Mouse (Mus musculus) urinary bladder, postnatal 14 days (tissue): ENCODE results near the gene Gm10226.
"Not testable (repeated sequence)": the region's sequence is repeated elsewhere in the genome, so short reads cannot be mapped to it uniquely, and the experiment has no call there.

Experiments used
- DNase-seq: peaks from one replicate; pipeline ENCODE4 v3.0.0; 2021; ENCODE audit warnings: low spot score

The Gm10226 gene

DNA sequence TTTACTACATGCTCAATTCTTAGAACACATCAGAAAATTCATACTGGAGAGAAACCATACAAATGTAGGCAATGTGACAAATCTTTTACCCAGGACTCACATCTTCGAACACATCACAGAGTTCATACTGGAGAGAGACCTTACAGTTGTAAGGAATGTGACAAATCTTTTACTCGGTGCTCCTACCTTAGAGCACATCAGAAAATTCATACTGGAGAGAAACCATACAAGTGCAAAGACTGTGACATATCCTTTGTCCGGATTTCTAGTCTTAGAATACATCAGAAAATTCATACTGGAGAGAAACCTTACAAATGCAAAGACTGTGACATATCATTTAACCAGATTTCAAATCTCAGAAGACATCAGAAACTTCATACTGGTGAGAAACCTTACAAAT is at the start of gene Gm10226:
Gene Gm10226, plus strand, starts transcription at position 301 of the 400 bp plus-strand sequence.
- DNase-seq = no peak

DNA sequence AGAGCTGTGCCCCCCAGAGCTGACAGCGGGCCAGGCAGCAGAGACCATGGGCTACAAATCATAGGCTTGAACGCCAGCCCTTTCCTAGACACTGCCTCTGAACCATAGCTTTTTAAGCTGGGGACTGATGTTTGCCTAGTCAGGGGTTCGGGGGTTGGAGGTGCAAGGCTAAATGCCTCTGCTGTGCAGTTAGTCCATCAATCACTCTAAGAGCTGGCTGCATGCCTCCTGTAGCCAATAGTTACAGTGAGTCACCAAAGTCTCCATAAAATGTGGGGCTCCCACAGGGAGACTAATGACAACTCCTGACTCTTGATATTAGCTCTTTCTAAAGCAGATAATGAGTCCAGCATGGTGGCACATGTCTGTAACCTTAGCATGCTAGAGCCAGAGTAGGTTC is 42.9 kb upstream of the Gm10226 start:
- DNase-seq = no peak

DNA sequence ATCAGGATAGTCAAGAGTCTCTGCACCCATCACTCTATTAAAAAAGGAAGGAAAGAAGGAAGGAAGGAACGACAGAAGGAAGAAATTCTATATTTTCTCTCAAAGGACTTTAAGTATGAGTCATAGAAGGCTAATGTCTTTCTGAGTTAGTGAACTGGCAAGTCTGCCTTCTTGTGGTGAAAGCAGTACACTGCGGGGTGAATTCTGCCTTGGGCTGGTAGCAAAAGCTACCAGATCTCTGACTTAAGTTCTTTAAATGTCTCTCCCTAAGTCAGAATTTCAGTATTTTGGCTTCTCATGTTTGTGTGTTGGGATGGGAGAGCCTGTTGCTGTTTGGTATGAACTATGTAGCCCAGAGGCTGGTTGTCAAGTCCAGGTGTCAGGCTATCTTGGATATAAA is 41.7 kb upstream of the Gm10226 start:
- DNase-seq = peak; percentile 16

DNA sequence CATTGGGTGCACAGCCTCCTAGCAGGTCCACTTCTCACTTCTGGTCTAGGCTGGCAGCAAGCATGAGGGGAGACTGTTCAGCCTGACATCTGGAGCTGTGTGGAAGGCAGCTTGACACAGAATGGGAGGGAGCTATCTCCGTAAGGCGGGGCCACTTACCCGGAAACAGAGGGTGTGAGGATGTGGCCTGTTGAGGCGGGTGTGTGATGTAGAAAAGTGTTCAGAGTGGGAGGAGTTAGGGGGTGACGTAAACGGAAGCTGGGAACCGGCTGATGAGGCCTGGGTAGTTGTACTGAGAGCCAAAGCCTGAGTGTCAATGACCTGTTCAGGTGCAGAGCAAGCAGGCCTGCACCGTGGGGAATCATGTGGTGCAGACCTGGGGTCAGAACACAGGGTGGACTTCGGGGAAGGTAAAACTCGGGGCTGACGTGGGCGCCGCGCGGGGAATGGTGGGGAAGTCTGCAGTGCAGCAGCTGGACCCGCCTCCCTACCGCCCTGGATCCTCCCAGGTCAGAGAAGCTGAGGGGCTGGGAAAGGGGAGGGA is 41.2 kb upstream of the Gm10226 start, which contains the start of gene Zfp983:
Gene Zfp983, plus strand, starts transcription at position 261 of the 544 bp plus-strand sequence.
- DNase-seq = peak; percentile 77

DNA sequence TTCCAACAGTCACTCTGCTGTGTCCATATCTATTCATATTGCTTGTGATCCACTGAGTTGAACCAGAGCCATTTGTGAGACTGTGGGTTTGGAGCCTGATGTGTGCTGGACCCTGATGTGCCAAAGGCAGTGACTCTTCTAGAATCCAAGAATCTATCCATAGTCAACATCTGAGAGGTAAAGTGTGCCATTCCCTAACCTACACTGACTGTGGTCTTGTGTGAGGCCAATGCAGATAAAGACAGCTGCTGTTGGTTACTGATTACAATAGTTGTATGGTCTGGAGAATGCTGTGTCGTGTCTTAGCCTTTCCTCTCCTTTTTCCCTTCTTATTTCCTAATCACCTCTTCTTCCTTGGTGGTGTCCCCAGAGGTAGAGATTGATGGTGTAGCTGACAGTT is 12.8 kb upstream of the Gm10226 start:
- not testable (repeated sequence) for DNase-seq

DNA sequence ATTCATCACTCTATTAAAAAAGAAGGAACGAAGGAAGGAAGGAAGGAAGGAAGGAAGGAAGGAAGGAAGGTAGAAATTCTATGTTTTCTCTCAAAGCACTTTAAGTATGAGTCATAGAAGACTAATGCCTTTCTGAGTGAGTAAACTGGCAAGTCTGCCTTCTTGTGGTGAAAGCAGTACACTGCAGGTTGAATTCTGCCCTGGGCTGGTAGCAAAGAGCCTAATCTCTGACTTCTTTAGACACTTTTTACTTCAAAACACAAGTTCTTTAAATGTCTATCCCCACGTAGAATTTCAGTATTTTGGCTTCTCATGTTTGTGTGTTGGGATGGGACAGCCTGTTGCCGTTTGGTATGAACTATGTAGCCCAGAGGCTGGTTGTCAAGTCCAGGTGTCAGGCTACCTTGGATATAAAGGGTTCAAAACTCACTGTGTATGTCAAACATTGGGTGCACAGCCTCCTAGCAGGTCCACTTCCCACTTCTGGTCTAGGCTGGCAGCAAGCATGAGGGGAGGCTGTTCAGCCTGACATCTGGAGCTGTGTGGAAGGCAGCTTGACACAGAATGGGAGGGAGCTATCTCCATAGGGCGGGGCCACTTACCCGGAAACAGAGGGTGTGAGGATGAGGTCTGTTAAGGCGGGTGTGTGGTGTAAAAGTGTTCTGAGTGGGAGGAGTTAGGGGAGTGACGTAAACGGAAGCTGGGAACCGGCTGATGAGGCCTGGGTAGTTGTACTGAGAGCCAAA is 12.2 kb upstream of the Gm10226 start:
- DNase-seq = peak; percentile 84

DNA sequence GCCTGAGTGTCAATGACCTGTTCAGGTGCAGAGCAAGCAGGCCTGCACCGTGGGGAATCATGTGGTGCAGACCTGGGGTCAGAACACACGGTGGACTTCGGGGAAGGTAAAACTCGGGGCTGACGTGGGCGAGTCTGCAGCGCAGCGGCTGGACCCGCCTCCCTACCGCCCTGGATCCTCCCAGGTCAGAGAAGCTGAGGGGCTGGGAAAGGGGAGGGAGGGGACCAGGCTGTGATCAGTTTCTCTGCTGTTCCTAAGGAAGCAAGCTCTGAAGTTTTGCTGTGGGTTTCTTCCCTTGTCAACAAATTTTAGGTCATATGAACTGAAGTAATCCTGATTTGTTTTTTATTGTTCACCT is 11.7 kb upstream of the Gm10226 start:
- DNase-seq = not testable (repeated sequence)

DNA sequence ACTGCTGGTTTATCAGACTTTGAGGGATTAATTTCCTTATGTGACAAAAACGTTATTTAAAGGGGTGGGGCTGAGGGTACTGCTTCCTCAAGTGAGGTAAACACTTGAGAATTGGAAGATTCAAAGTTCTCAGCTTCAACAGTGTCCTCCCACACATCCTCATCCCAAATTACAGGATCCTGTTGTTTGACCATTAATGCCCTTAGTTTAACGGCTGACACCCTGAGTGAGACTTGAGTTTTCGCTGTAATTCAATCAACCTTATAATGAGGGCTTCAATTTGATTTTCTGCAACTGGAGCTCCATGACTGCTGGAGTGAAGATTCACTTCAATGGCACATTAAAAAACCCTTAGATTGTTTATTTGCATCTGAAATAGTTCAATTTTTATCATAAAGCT is 1.7 kb downstream of the Gm10226 start:
- no peak for DNase-seq

DNA sequence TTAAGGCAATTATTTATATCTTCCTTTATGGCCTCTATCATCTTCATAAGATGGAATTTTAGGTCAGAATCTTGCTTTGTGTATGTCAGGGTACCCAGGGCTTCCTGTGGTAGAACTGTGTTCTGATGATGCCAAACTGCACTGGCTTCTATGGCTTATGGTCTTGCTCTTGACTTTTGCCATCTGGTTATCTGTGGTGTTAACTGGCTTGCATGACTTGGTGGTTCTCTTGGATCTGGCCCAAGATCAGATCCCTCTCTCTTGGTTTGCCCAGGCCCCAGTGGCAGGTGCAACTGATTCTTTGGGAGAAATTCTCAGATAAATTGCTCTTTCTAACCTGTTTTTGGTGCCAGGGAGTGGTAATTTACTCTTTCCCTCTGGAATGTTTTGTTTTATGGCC is 4.4 kb downstream of the Gm10226 start:
- DNase-seq = no peak

DNA sequence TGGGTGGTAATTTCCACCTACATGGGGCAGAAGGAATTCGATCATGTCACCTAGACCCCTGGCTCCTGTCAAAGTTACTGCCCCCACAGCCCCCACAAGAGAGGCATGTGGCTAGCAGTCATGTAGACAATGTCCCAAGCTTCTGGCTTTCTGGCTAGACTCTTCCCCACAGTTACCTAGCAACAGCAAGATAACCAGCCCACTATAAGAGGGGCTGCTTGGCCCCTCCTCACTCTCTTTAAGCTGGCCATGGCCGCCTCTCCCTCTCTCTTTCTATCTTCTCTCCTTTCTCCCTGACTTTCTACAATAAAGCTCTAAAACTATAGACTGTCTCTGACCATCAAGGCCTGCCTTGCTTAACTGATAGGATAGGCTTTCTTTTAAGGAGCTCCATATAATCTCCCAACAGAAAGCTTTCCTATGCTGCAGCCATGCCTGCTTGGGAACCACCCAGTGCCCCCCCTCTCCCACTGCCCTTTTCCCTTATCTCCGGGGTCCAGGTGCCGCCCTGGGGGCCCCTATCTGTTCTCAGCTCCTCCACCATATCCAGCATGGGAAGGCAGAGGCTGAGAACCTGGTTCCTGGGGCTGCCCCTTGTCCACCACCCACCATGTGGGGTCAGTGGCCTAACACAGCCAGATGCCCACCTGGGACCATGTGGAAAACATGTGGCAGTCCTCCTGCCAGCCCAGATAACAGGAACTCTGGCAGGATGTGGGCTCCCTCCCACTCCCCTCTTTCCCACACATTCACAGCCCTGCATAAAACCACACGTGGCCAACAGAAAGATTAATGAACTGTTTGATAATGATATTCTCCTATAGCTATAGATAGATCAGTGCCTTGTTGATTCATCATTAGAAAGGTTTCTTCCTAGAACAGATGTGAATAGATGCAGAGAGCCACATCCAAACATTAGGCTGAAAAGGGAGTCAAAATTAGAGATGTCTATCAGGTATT is 10.9 kb downstream of the Gm10226 start:
- no peak for DNase-seq

DNA sequence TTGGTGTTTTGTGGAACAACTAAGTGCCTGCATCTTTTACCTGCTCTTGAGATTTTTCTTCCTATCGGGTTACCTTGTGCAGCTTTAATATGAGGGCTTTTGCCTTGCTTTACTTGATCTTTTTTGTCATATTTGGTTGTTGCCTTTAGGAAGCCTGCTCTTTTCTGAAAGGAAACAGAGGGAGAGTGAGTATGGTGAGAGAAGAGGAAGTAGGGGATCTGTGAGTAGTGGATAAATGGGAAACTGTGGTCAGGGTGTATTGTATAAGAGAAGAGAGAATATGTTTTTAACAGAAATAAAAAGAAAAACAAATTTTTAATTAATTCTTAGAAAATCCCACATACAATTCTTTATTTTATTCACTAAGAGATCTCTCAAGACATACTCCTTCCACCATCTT is 11.8 kb downstream of the Gm10226 start:
- DNase-seq = no peak

DNA sequence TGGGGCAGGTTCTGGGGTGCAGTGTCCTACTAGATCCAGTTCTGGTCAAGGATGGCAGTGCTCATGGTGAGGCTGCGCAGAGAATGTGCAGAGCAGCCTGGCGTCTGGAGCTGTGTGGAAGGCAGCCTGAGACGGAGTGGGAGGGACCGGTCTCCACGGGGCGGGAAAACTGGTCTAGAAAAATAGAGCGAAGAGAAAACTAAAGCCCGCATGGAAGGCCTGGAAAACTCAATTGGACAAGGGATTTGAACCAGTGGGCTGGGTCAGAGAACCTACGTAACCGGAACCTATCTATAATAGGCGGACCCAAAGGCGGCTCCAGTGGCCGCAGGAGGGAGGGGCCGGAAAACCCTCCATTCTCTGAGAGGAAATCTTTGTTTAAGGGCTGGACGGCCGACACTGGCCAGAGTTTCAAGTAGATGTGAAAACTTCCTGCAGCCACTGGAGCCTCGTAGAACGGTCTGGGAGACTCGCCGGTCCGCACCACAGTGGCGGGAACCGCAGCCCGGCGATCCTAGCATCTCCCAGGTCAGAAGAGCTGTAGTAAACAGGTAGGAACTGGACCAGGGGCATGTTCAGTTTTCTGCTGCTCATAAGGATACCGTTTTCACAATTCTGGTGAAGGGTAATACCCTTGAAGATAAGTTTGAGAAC is 15.8 kb downstream of the Gm10226 start, which contains the start of gene Zfp760:
Gene Zfp760, plus strand, starts transcription at position 399 of the 654 bp plus-strand sequence.
- peak; percentile 86 for DNase-seq

DNA sequence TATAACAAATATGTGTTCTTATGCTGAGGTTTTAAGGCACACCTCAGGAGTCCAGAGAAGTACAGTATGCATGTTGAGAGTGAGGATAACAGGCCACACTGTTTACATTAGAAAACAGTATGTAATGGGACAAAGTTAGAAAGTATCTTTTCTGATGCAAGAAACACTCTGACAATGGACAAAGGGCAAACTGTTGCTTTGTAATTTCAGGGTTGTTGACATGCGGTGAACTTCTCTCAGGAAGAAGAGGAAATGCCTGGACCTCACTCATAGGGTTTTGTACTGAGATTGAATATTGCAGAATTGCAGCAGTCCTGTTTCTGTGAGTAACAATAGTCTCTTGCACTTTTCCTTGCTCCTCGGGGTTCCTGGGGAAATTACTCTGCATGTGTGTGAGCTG is 16.7 kb downstream of the Gm10226 start:
- DNase-seq = no peak

DNA sequence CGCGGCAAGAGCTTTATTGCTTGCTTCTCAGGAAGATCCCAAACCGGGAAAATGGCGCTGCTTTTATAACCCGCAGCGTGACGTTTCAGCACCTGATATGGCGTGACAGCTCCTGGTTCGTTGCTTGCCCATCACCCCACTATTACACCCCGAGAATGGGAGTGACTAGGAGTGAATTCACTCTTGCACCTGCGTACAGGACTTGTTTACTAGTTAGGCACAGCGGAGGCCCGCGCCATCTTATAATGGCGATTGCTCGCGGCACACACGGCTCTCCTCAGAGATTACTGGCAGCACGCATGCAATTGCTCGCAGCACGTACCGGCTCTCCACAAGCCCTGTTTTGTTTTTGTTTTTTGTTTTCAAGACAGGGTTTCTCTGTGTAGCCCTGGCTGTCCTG is 38.8 kb downstream of the Gm10226 start, which contains the start of gene Zfp229:
Gene Zfp229, plus strand, starts transcription at position 301 of the 400 bp plus-strand sequence.
- DNase-seq = not testable (repeated sequence)

DNA sequence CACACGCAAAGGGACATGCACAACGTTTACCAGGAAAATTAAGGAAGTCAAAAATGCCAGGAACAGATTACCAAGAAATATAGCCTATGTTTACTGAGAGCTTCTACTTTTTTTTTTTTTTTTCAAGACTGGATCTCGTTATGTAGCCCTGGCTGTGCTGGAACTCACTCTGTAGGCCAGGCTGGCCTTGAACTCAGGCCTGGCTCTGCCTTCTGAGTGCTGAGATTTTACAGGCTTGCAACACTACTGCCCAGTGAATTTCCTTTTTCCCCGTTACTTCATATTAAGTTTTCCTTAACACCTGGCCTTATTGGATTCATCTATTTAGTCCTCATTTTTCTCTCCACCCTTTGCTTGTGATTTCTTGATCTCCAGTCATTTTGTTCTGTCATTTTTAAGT is 41.4 kb downstream of the Gm10226 start:
- DNase-seq = no peak

DNA sequence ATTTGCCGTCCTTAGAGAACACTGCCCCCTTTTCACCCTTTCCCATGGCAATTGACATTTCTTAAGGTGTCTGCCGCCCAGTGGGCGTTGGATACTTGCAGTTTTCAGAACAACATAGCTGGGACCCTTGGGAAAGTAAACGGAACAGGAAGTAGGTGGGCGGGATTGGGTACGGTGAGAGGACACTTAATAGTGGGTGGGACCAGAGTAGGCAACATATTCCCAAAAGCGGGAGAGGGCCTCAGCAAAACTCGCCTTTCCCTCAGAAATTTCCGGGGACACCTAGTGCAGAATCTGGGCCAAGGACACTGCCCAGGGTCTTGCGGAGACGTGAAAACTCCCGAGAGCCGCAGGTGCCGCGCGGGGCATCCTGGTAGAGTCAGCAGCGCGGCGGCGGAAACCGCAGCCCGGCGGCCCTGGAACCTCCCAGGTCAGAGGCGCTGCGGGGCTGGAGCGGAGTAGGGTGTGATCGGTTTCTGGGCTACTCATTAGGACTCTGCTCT is 41.9 kb downstream of the Gm10226 start:
- peak; percentile 70 for DNase-seq
